Mouse (Mus musculus) cerebellum, postnatal 4 days (tissue): Measurements from ENCODE around the gene Tmc7.

ENCODE experiments used
- DNase-seq, 2 experiments: peaks; one replicate each; pipeline ENCODE4 v3.0.0; 2022; ENCODE audit warnings: low spot score in 2 of 2, mixed read lengths in 1 of 2

Gene Tmc7

DNA sequence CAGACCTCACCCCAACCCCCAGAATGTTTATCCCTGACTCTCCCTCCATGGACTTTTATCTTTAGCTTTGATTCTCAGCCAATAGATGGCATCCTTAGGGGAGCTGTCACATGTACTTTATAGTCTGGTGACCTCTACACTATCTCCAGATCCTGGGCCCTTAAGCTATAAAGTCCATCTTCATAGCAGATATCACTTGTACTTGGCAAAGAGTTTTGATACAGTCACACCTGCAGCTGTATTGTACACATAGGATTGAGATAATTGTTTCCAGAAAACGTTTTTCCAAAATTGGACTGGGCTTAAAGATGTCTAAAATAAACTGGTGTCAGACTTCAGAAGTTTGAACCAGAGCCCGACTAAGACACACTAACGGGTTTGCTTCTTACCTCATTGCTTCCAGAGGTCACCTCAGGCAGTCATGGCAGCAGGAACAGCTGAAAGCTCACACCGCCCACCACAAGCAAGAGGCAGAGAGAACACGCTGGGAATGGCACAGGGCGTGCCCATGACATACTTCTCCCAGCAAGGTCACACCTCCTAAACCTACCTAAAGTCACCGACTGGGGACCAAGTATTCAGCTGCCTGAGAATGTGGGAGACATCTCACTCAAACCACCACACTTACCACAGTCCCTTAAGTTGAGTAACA is 84.6 kb downstream of the Tmc7 start:
- no peak for DNase-seq

DNA sequence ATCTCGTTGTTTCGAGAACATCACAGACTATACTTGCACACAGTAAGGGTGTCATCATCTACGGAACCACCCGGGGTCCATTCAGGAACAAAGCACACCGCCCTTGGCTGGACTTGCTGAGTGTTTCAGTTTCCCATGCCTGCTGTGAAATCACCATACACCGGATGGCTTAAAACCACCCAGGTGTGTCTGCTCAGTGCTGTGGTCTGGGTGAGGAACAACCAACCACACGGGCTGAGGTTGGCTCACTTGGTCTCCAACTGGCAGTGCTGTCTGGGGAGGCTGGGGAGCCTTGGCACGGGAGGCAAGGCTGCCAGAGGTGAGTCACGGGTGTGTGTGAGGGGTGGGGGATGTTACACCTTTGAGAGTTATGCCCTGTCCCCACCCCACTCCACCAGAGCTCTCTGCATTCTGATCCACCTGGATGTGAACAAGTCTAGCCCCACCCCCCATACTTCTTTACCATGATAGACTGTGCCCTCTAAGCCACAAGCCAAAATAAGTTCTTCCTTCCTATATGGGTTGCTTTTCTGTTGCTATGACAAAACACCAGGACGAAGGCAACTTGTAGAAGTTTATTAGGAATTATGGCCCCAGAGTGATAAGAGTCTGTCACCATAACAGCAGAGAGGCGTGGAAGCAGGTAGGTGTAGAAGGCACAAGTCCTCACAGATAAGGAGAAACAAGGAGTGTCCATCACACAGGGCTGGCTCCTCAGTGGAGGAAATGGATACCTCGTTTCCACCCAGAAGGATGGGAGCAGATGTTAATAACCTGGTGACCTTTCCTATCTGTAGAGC is 85.4 kb downstream of the Tmc7 start:
- no peak for DNase-seq

DNA sequence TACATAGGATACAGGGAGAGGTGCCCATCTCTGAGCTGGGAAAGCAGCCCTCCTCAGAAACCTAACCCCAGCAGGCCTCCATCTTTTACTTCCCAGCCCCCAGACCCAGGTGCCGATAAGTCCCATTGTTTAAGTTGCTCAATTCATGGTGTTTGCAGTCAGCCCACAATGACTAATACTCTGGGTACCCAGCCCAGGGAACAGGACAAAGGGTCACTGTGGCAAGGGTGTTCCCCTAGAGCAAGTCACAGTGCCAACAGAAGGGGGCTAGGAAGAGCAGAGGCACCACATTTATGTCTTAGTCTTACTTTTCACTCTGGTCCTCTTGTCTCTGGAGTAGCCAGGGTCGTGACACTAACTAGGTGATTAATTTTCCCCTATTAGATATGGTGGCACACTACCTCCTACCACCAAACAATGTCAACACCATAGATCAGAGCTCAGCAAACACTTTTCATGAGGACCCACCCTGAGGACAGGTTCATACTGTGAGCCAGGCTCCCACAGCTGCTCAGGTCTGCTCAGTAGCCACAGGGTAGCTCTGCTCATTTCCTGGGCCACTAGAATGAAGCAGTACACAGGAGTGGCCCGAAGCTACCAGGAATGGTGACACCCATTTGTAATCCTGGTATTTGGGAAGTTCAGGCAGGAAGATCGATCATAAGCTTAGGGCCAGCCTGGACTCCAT is 89.5 kb downstream of the Tmc7 start:
- no peak for DNase-seq

- DNase-seq, result no peak
Observed at GRCm38 (mm10) chr7:118493892-118494291, 90.6 kb downstream of the Tmc7 start.

- peak in 1 of 2 experiments; percentile 21 for DNase-seq
Observed at GRCm38 (mm10) chr7:118491431-118492147, 92.9 kb downstream of the Tmc7 start, which contains the start of gene Itpripl2. TSS of gene Itpripl2 (minus strand) at chr7:118491975.

DNA sequence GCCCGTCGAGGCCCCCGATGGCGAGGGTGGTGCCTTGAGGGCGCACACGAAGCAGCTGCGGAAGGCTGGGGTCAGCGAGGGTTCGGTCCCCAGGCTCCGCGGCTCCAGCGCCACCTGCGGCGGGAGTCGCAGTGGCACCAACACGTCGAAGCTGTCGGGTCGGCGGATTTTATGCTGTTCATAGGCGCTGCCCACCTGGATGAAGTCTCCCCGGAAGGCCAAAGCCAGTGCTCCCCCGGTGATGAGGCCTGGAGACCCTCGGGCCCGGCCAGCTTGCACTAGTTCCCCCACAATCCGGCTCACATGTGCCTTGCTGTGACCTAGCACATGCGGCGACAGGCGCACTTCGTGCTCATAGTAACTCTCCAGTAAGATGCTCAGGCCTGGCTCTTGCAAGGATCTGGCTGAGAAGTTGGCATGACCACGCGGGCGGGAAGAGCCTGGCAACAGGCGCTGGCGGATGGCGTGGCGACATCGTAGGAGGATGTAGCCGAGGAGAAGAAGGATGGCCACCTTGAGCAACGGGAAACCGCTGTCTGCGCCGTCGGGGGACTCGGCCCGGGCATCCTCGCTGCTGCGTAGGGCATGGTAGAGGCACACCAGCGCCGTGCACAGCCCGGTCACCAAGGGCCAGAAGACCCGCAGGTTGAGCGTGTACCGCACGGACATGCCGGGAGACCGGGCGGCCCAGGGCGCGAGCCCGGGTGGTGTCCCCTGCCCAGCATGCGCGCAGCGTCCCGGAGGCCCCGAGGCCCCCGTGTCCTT is 93.7 kb downstream of the Tmc7 start:
- DNase-seq, result peak in 1 of 2 experiments; percentile 8

DNA sequence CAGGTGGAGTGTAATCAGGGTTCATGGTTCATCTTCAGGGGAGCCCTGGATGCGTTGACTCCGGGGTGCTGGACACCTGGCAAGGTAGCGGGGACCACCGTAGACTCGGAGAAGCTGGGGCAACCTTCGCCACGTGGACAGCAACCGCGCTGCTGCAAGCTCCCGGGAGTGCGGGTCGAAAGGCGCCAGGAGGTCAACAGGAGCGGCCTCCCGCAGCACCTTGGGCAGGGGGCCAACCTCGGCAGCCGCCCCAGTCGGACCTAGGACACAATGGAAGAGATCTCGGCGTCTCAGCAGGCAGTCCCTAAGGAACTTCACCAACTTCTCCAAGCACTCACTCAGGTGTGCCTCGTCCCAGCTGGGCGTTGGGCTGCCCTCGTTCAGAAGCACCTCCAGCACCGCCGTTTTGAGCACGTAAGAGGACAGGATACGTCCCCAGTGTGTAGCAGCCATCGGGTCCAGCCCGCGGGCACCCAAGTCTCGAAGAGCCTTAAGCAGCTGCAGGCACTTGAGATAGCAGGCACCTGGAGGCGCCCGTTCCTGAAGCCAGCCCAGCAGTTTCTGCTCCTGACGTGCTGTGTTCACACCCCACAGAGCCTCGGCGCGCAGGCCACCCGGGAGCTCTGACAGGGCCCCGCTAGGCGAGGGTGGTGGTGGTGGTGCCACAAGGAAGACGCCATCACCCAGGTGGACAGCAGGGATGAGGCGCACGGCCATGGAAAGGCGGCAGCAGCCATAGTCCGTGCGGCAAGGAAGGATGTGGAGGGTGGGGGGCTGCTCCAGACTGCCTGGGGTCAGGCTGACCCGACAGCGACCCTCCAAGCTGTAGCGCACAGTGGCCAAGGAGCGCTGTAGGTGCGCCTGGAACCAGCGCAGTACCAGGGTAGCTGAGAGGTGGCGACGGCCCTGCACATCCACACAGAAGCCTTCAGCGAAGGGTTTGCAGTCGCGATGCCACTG is 94.5 kb downstream of the Tmc7 start:
- no peak for DNase-seq

DNA sequence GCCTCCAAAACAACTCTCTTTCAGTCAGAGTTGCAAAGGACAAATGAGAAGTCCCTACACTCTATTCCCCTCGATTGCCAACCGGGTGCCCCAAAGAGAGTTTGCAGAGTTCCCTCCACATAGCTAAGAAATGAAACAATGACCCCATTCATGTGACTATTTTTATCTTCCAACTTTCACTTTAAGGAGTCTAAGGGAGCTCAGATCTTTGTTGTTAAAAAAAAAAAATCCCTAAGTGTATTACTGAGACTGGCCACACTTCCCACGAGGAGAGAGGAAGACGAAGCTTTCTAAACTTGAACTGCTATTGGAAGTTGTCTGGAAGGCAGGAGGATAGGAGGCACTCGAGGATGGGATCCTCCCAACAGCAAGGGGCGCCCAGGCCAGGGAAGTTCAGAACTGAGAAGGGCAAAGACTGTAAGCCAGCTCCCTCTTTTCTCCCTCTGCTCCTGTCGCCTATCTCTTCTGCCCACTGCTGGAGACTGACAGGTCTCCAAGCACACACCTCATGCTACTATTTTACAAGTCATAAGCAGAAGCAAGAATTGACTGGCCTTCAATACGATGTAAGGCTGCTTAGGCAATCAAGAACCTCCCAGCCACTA is 96.4 kb downstream of the Tmc7 start:
- DNase-seq, result no peak

DNA sequence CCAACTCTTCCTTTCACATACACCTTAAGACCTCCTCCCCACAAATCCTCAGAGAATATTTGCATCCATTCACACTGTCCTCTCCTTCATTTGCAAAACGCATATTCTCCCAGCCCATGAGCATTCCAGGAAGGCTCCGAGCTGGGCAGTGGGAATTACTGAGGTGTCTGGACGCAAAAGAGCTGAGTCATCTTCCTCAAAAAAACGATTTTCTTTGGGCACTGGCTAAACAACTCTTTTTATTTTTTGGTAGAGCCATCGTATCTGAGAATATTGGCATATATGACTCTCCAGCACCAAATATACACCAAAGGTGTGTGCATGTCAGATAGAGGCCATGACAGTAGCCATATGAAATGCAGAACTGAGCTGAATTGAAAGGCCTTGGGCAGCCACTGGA is 97.6 kb downstream of the Tmc7 start:
- DNase-seq, result no peak
